8 mouse cellular contexts compared by ENCODE assay signal in the genomic region with DNA sequence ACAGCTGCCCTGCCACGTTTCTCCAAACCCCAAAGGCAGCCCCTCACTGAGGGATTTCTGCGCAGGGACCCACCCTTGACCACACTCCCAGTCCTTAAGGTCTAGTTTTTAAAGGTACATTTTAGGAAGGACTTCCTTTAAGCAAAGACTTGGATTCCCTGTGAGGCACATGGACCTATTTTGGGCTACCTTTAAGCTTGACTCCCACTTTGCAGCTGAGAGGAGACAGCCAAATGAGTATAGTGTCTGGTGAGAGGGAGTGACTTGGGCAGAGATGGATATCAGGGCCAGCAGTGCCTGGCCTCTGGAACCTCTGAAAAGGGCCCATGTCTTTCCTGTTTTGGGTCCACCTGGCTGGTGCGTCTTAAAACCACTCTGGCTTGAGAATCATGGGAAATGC. TPM values are rescaled to one million over a fixed set of nuclear protein-coding genes. Genes with fewer than 3 reads are reported as not detected.
A peak's percentile ranks its signal among the peaks of the same experiment; 100 is the strongest.
DNase-seq lines count a peak whose midpoint lies in the region; ATAC-seq and TF ChIP-seq lines count a peak whose summit lies in the region.

No protein-coding gene starts in this region.

- 20% methylated on average over 3 of the region's 3 CpGs for WGBS in liver, embryonic 14.5 days (ENCODE audit: insufficient replicate concordance)

- H3K4me2 ChIP-seq in liver, embryonic 14.5 days (ENCODE audit: low read depth): peak overlapping the region; percentile 77

- peak; percentile 44; the same call in 1 of the 2 replicates for ATAC-seq in frontal cortex, adult (ENCODE audit: low TSS enrichment)
- no peak for ATAC-seq in liver, embryonic 14.5 days (ENCODE audit: insufficient read depth)

- no peaks in the 10 kb centered on the region for H3K9me3 ChIP-seq in liver, embryonic 14.5 days (ENCODE audit: control insufficient read depth, low read length)

- peaks cover 18% of the 10 kb centered on the region for H3K4me1 ChIP-seq in testis, adult 2 months (ENCODE audit: control insufficient read depth, insufficient read depth, low read length)
- peaks cover 3 to 5% of the 10 kb centered on the region in 2 experiments; a peak in 1 of 4 replicates for H3K4me1 ChIP-seq in liver, embryonic 14.5 days (replicated peaks; ENCODE audit: control insufficient read depth in 2 of 2, insufficient read depth in 2 of 2, low read length in 1 of 2)

- DNase-seq in frontal cortex, postnatal 36 days (ENCODE audit: low spot score in 2 of 2): no peak
- no peak for DNase-seq in testis, postnatal 10 days (ENCODE audit: low spot score)
- no peak for DNase-seq in liver, embryonic 14.5 days (ENCODE audit: low read depth in 3 of 3, low spot score in 3 of 3)
- DNase-seq in right cerebral cortex, postnatal 25 days: no peak
- no peak for DNase-seq in adrenal gland, adult 8-10 months
- no peak for DNase-seq in cerebellum, adult 11 months

- no peak overlapping the region; the same call in 1 of the 2 replicates for H3K9ac ChIP-seq in liver, embryonic 14.5 days (replicated peaks)

- peak overlapping the region; percentile 85 for H3K4me3 ChIP-seq in testis, adult 2 months (ENCODE audit: control insufficient read depth, low read depth, low read length)
- peak overlapping the region in 1 of 2 experiments; percentile 52; a peak in 2 of 4 replicates for H3K4me3 ChIP-seq in liver, embryonic 14.5 days (ENCODE audit: insufficient read depth in 1 of 2, low read depth in 2 of 2, low read length in 2 of 2)

- TF ChIP-seq EP300 in liver, embryonic 14.5 days (IDR thresholded peaks at IDR 0.05; ENCODE audit: low read depth): no peak

- H3K27ac ChIP-seq in testis, adult 2 months (ENCODE audit: control insufficient read depth, insufficient read depth, low read depth, low read length): peak overlapping the region; percentile 3
- H3K27ac ChIP-seq in liver, embryonic 14.5 days: no peak overlapping the region

- no peaks in the 10 kb centered on the region for H3K27me3 ChIP-seq in testis, adult 2 months (ENCODE audit: control insufficient read depth, insufficient read depth, low read length)
- H3K27me3 ChIP-seq in liver, embryonic 14.5 days (ENCODE audit: control insufficient read depth, insufficient read depth, low read length): peaks cover 6% of the 10 kb centered on the region

- TF ChIP-seq CTCF in testis, adult 2 months (IDR thresholded peaks at IDR 0.05; ENCODE audit: control insufficient read depth, insufficient read depth, insufficient replicate concordance, low read depth, low read length): no peak
- no peak for TF ChIP-seq CTCF in liver, embryonic 14.5 days (IDR thresholded peaks at IDR 0.05; ENCODE audit: low read depth)

- H3K36me3 ChIP-seq in testis, adult 2 months (ENCODE audit: control insufficient read depth, insufficient read depth, low read length): no peaks in the 10 kb centered on the region; the same call in none of the 2 replicates
- no peaks in the 10 kb centered on the region for H3K36me3 ChIP-seq in liver, embryonic 14.5 days (replicated peaks; ENCODE audit: control insufficient read depth, insufficient read depth, low read depth)

- TF ChIP-seq POLR2A in testis, adult 2 months (IDR thresholded peaks at IDR 0.05; ENCODE audit: control insufficient read depth, low read depth, low read length): no peak

RNA-seq across cellular contexts. Expression of a gene that starts 50.3 kb away (rescaled TPM):
- polyA plus RNA-seq in testis, adult 2 months (2012; rRNA removed): 63.4 and 68.8 TPM in 2 replicates
- 17.7 and 18.8 TPM in 2 replicates for polyA plus RNA-seq in liver, embryonic 14.5 days (2012; rRNA removed)
- polyA plus RNA-seq in liver, embryonic 14.5 days (2014; fragmentation: Nextera tagmentation; extraction: Ambion mirVana): 3.8 and 4.6 TPM in 2 replicates
- 100 to 1,000 TPM; 253 to 392 (median 313) TPM for total RNA-seq in adrenal gland, adult 8-10 months (2022)
